Mouse (Mus musculus): ENCODE data around the gene Mon1b. TPM values are rescaled to one million over a fixed set of nuclear protein-coding genes. Genes with fewer than 3 reads are reported as not detected.

The Mon1b gene
- total RNA-seq, 1 experiment: 5.3 TPM

DNA sequence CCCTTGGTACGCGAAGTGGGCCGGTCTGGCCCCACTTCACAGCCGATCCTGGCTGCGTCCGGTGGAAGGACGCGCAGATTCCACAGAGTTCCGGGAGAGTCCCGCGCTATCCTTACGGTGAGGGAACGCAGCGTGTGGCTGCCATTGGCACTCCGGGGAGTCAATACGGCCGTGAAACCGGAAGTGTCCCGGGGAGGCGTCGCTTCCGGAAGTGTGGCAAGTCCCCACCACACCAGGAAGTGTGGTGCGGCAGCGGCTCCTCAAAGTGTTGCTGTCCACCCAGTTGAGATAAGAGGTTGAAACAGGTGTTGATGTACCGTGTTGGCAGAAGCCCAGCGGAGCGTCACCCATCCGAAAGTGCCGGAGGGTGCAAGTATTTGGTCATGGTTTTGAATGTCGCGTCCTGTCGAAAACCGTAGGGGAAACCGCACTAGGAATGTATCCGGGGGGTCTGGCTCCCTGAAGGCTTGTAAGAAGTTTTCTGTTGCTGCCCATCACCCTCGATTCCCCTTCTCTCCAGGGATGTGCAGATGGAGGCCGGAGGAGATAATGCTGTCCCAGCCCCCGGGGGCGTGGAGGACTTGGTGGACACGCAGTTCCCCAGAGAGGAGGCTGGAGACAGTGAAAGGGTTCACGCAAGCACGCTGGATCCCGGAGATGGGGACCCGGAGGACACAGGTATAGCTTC lies 349 bp downstream of the Mon1b start:
- Histone ChIP-seq H3K9me3 (ENCODE audit: control insufficient read depth, insufficient read depth, low read depth, low read length) (no peaks in the 10 kb centered on the region), H3K4me3 (ENCODE audit: insufficient read depth in 1 of 2, low read depth in 1 of 2, low read length in 2 of 2, poor library complexity in 1 of 2, severe bottlenecking in 1 of 2) (peak overlapping the region; percentile 97), H3K36me3 (ENCODE audit: control insufficient read depth, insufficient read depth, low read length, poor library complexity, severe bottlenecking) (0 out of 2 replicates have a peak, but pooled peaks cover 6% of the 10 kb centered on the region), H3K27ac (ENCODE audit: insufficient read depth, low read depth, low read length, poor library complexity, severe bottlenecking) (peak overlapping the region; percentile 82; the same call in 1 of the 2 replicates), H3K4me1 (ENCODE audit: control insufficient read depth in 2 of 2, insufficient read depth in 2 of 2, low read length in 2 of 2, poor library complexity in 1 of 2) (peaks cover 0 to 2% of the 10 kb centered on the region in 2 experiments; a peak in 1 of 4 replicates), H3K9ac (ENCODE audit: insufficient read depth, low read depth, low read length, poor library complexity, severe bottlenecking) (peak overlapping the region; percentile 95)
- TF ChIP-seq CHD2 (IDR thresholded peaks at IDR 0.05; ENCODE audit: low read depth, low read length) (no peak), HCFC1 (IDR thresholded peaks at IDR 0.05; ENCODE audit: borderline replicate concordance, insufficient read depth, low read length) (peak; percentile 75; the same call in 1 of the 2 replicates), MAFK (IDR thresholded peaks at IDR 0.05; ENCODE audit: insufficient read depth, low read depth, low read length) (no peak), ZNF384 (IDR thresholded peaks at IDR 0.05; ENCODE audit: low read depth, low read length) (no peak)
- DNase-seq (ENCODE audit: low read depth, low spot score): no peak
- in situ Hi-C loops (cut with MboI; ENCODE audit: low sequenced_read_pairs in 2 of 2, unreplicated experiment in 2 of 2): no loop called here

GRCm38 (mm10) chr8:113636280-113636628 lies 867 bp downstream of the Mon1b start:
- in situ Hi-C loops (cut with MboI; ENCODE audit: low sequenced_read_pairs in 2 of 2, unreplicated experiment in 2 of 2): no loop called here
- DNase-seq (ENCODE audit: low read depth, low spot score): no peak
- Histone ChIP-seq H3K36me3 (ENCODE audit: control insufficient read depth, insufficient read depth, low read length, poor library complexity, severe bottlenecking) (0 out of 2 replicates have a peak, but pooled peaks cover 6% of the 10 kb centered on the region), H3K27ac (ENCODE audit: insufficient read depth, low read depth, low read length, poor library complexity, severe bottlenecking) (no peak overlapping the region), H3K9ac (ENCODE audit: insufficient read depth, low read depth, low read length, poor library complexity, severe bottlenecking) (peak overlapping the region; percentile 95), H3K9me3 (ENCODE audit: control insufficient read depth, insufficient read depth, low read depth, low read length) (no peaks in the 10 kb centered on the region), H3K4me1 (ENCODE audit: control insufficient read depth in 2 of 2, insufficient read depth in 2 of 2, low read length in 2 of 2, poor library complexity in 1 of 2) (peaks cover 0 to 2% of the 10 kb centered on the region in 2 experiments; a peak in 1 of 4 replicates), H3K4me3 (ENCODE audit: insufficient read depth in 1 of 2, low read depth in 1 of 2, low read length in 2 of 2, poor library complexity in 1 of 2, severe bottlenecking in 1 of 2) (peak overlapping the region; percentile 97)
- TF ChIP-seq ZNF384 (IDR thresholded peaks at IDR 0.05; ENCODE audit: low read depth, low read length) (no peak), MAFK (IDR thresholded peaks at IDR 0.05; ENCODE audit: insufficient read depth, low read depth, low read length) (no peak), CHD2 (IDR thresholded peaks at IDR 0.05; ENCODE audit: low read depth, low read length) (no peak), ZC3H11A (IDR thresholded peaks at IDR 0.05; ENCODE audit: borderline replicate concordance, low read depth, low read length) (no peak), HCFC1 (IDR thresholded peaks at IDR 0.05; ENCODE audit: borderline replicate concordance, insufficient read depth, low read length) (no peak)

DNA sequence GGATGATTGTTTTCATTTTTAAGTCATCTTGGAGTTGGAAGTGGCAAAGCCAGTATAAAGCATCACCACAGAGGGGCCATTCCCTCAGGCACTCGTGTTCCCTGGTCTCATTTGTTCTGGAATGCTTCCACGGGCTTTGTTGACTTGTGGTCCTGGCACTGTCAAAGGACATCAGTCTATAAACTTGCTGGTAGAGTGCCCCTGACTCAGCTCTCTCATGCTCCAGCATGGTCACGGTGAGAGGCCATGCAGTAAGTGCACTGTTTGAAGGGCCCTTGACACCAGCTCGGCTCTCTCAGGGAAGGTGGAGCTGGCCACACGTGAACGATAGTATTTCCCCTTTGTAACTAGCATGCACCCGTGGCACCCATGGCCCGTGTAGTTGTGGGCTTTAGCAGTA lies 5.0 kb downstream of the Mon1b start:
- Histone ChIP-seq H3K27ac (ENCODE audit: insufficient read depth, low read depth, low read length, poor library complexity, severe bottlenecking) (no peak overlapping the region), H3K9ac (ENCODE audit: insufficient read depth, low read depth, low read length, poor library complexity, severe bottlenecking) (no peak overlapping the region), H3K4me1 (ENCODE audit: control insufficient read depth in 2 of 2, insufficient read depth in 2 of 2, low read length in 2 of 2, poor library complexity in 1 of 2) (peaks cover 0 to 2% of the 10 kb centered on the region in 2 experiments; a peak in 1 of 4 replicates), H3K9me3 (ENCODE audit: control insufficient read depth, insufficient read depth, low read depth, low read length) (no peaks in the 10 kb centered on the region), H3K4me3 (ENCODE audit: insufficient read depth in 1 of 2, low read depth in 1 of 2, low read length in 2 of 2, poor library complexity in 1 of 2, severe bottlenecking in 1 of 2) (no peak overlapping the region), H3K36me3 (ENCODE audit: control insufficient read depth, insufficient read depth, low read length, poor library complexity, severe bottlenecking) (peaks cover 9% of the 10 kb centered on the region)
- no peak for TF ChIP-seq HCFC1 (IDR thresholded peaks at IDR 0.05; ENCODE audit: borderline replicate concordance, insufficient read depth, low read length)
- in situ Hi-C loops (cut with MboI; ENCODE audit: low sequenced_read_pairs in 2 of 2, unreplicated experiment in 2 of 2): no loop called here
- no peak for DNase-seq (ENCODE audit: low read depth, low spot score)

- H3K4me3 ChIP-seq (ENCODE audit: insufficient read depth in 1 of 2, low read depth in 1 of 2, low read length in 2 of 2, poor library complexity in 1 of 2, severe bottlenecking in 1 of 2): peak within 1 kb of the TSS in 1 of 2 experiments; percentile 34; a peak in 1 of 4 replicates
- DNase-seq (ENCODE audit: low read depth, low spot score): no peak
Observed at GRCm38 (mm10) chr8:113642926-113643325, 7.5 kb downstream of the Mon1b start, which contains the start of gene Syce1l. Gene Syce1l, plus strand, starts transcription at chr8:113643213.

More at GRCm38 (mm10) chr8:113642926-113643325, 7.5 kb downstream of the Mon1b start, which contains the start of gene Syce1l:
- TF ChIP-seq HCFC1 (IDR thresholded peaks at IDR 0.05; ENCODE audit: borderline replicate concordance, insufficient read depth, low read length) (no peak), MAFK (IDR thresholded peaks at IDR 0.05; ENCODE audit: insufficient read depth, low read depth, low read length) (no peak), ZC3H11A (IDR thresholded peaks at IDR 0.05; ENCODE audit: borderline replicate concordance, low read depth, low read length) (no peak), CHD2 (IDR thresholded peaks at IDR 0.05; ENCODE audit: low read depth, low read length) (no peak), ZNF384 (IDR thresholded peaks at IDR 0.05; ENCODE audit: low read depth, low read length) (no peak)
- Histone ChIP-seq H3K27ac (ENCODE audit: insufficient read depth, low read depth, low read length, poor library complexity, severe bottlenecking) (no peak within 1 kb of the TSS), H3K9me3 (ENCODE audit: control insufficient read depth, insufficient read depth, low read depth, low read length) (no peaks in the 10 kb centered on the region), H3K4me1 (ENCODE audit: control insufficient read depth in 2 of 2, insufficient read depth in 2 of 2, low read length in 2 of 2, poor library complexity in 1 of 2) (peaks cover 0 to 2% of the 10 kb centered on the region in 2 experiments; a peak in 1 of 4 replicates), H3K9ac (ENCODE audit: insufficient read depth, low read depth, low read length, poor library complexity, severe bottlenecking) (peak within 1 kb of the TSS; percentile 38; the same call in 1 of the 2 replicates), H3K36me3 (ENCODE audit: control insufficient read depth, insufficient read depth, low read length, poor library complexity, severe bottlenecking) (peaks cover 7% of the 10 kb centered on the region)
- in situ Hi-C loops (cut with MboI; ENCODE audit: low sequenced_read_pairs in 2 of 2, unreplicated experiment in 2 of 2): no loop called here

Data from ES-E14 (cell line).